Mouse (Mus musculus) liver, embryonic 11.5 days (tissue): ENCODE measurements around the gene Rhbdd2. TPM values are rescaled to one million over a fixed set of nuclear protein-coding genes. Genes with fewer than 3 reads are reported as not detected.
"Not testable (repeated sequence)": the region's sequence is repeated elsewhere in the genome, so short reads cannot be mapped to it uniquely, and the experiment has no call there.

Experiments
- ATAC-seq: fragments of 200-750 bp; cut with Nextera tagmentation; replicated peaks from 2 replicates; pipeline ENCODE4 v1.8.0; 2017; ENCODE audit warnings: moderate number of reproducible peaks, mild to moderate bottlenecking, moderate TSS enrichment, moderate library complexity; ENCODE audit not compliant: low FRiP score
- DNase-seq: peaks from one replicate; pipeline ENCODE4 v3.0.0-alpha.2; 2017; ENCODE audit warnings: low spot score
- H3K27ac ChIP-seq: fragments of 300-500 bp; sonication (generic); 2 replicates; pipeline ENCODE4 v1.5.1; 2014; ENCODE audit warnings: mild to moderate bottlenecking, low read depth, low read length, control low read depth
- H3K27me3 ChIP-seq: fragments of 300-500 bp; sonication (generic); replicated peaks from 2 replicates; pipeline ENCODE4 v1.6.1; 2014; ENCODE audit warnings: low read length, mixed read lengths; ENCODE audit not compliant: control insufficient read depth, insufficient read depth
- H3K36me3 ChIP-seq: fragments of 300-500 bp; sonication (generic); 2 replicates; pipeline ENCODE4 v1.6.1; 2014; ENCODE audit warnings: mild to moderate bottlenecking, low read length, moderate library complexity, mixed read lengths; ENCODE audit not compliant: control insufficient read depth, insufficient read depth
- H3K4me1 ChIP-seq: fragments of 300-500 bp; sonication (generic); replicated peaks from 2 replicates; pipeline ENCODE4 v1.6.1; 2014; ENCODE audit warnings: low read length, mixed read lengths; ENCODE audit not compliant: control insufficient read depth, insufficient read depth
- H3K4me2 ChIP-seq: fragments of 300-500 bp; sonication (generic); 2 replicates; pipeline ENCODE4 v1.6.1; 2014; ENCODE audit warnings: mild to moderate bottlenecking, control low read depth, moderate library complexity
- H3K4me3 ChIP-seq: fragments of 300-500 bp; sonication (generic); 2 replicates; pipeline ENCODE4 v1.5.1; 2014; ENCODE audit warnings: low read depth, low read length, control low read depth
- H3K9ac ChIP-seq: fragments of 300-500 bp; sonication (generic); 2 replicates; pipeline ENCODE4 v1.6.1; 2014; ENCODE audit warnings: low read depth, low read length, control low read depth
- H3K9me3 ChIP-seq: fragments of 300-500 bp; sonication (generic); 2 replicates; pipeline ENCODE4 v1.6.1; 2016; ENCODE audit warnings: low read length, inconsistent platforms, mixed read lengths; ENCODE audit not compliant: control insufficient read depth
- WGBS: fragments of 180-500 bp; shearing (Covaris S2); extraction: QIAGEN DNeasy Blood & Tissue Kit; methylation state at CpG from one replicate; pipeline ENCODE4 v1.1.7; 2014; 5-methylcytosine and 5-hydroxymethylcytosine counted together
- polyA plus RNA-seq: library from polyadenylated mRNA; unstranded; fragments of >200 nt; fragmentation: Nextera tagmentation; extraction: Ambion mirVana; gene quantifications from 2 replicates; pipeline ENCODE4 v1.2.1, GENCODE M21; 2014

Gene Rhbdd2
- 25.0 and 27.8 TPM in 2 replicates for polyA plus RNA-seq

DNA sequence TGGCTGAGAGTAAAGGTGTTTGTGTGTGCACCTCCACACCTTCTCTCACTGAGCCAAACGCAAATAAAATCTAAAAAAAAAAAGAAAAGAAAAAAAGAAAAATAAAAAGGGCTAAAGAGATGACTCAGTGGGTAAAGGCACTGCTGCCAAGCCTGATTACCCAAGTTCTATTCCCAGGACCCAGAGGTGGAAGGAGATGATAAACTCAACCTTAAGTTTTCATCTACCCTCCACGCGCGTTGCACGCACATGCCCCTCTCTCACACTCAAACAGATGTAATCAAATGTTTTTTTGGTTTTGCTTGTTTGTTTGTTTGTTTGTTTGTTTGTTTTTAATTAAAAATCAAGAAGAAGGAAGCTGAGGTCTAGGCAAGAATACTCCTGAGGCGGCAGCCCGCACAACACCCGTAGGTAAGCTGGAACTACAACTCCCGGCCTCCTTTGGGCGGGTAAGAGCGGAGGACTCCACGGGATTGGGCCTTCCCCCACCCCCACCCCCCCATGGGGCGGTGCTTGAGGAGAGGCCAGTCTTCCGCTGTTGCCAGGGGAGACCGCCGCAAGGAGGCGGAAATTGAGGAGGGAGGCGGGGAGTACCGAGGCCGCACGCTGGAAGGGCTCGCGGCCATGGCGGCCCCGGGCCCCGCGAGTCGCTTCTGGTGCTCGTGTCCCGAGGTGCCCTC is at the start of gene Rhbdd2:
Gene Rhbdd2, plus strand, starts transcription at position 502 of the 680 bp plus-strand sequence.
- 10% methylated on average over 30 of the region's 30 CpGs for WGBS
- Histone ChIP-seq H3K36me3 (0 out of 2 replicates have a peak, but pooled peaks cover 2% of the 10 kb centered on the region), H3K4me3 (peak within 1 kb of the TSS; percentile 78), H3K27me3 (no peaks in the 10 kb centered on the region), H3K4me2 (peak within 1 kb of the TSS; percentile 67), H3K4me1 (peaks cover 7% of the 10 kb centered on the region), H3K9ac (peak within 1 kb of the TSS; percentile 86), H3K27ac (peak within 1 kb of the TSS; percentile 70), H3K9me3 (no peaks in the 10 kb centered on the region)
- DNase-seq (peak; percentile 96), ATAC-seq (peak; percentile 99)

DNA sequence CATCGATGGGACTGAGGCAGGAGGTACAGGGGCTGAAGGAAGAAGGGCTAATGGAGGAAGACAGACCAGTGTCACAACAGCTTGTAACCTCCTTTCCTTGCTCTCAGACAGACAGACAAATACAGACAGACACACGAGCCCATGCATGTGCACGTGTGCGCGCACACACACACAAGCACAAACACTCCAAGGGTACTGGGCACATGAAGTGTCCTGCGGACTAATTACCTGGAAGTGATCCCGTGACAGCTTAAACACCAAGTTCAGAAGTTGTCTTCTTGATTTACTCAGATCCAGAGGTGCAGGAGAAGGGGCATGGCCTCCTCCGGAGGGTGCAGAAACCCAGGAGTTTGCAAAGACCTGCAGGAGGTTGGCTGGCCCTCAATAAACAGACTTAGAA is 46.7 kb upstream of the Rhbdd2 start:
- Histone ChIP-seq H3K9ac (no peak overlapping the region), H3K4me2 (no peak overlapping the region), H3K27me3 (no peaks in the 10 kb centered on the region), H3K4me1 (no peaks in the 10 kb centered on the region), H3K9me3 (no peaks in the 10 kb centered on the region), H3K36me3 (no peaks in the 10 kb centered on the region), H3K4me3 (no peak overlapping the region), H3K27ac (no peak overlapping the region)
- DNase-seq (no peak), ATAC-seq (no peak)
- WGBS: 84% methylated on average over 8 of the region's 8 CpGs

DNA sequence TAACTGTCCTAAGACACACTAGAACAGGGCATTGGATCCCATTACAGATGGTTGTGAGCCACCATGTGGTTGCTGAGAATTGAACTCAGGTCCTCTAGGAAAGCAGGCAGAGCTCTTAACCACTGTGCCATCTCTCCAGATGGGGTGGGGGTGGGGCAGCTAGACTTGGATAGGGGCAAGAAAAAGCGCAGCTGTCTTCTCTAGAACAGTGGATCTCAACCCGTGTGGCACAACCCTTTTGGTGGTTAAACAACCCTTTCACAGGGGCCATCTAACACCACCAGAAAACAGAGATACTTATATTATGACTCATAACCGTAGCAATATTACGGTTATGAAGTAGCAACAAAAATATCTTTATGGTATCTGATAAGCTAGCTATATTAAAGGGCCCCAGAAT is 44.7 kb upstream of the Rhbdd2 start:
- no peak overlapping the region for H3K4me3 ChIP-seq
- 79% methylated on average over 4 of the region's 4 CpGs for WGBS
- no peaks in the 10 kb centered on the region for H3K36me3 ChIP-seq
- H3K9ac ChIP-seq: no peak overlapping the region
- H3K9me3 ChIP-seq: no peaks in the 10 kb centered on the region
- H3K4me2 ChIP-seq: no peak overlapping the region
- no peaks in the 10 kb centered on the region for H3K27me3 ChIP-seq
- no peaks in the 10 kb centered on the region for H3K4me1 ChIP-seq
- H3K27ac ChIP-seq: no peak overlapping the region
- DNase-seq (no peak), ATAC-seq (no peak)

DNA sequence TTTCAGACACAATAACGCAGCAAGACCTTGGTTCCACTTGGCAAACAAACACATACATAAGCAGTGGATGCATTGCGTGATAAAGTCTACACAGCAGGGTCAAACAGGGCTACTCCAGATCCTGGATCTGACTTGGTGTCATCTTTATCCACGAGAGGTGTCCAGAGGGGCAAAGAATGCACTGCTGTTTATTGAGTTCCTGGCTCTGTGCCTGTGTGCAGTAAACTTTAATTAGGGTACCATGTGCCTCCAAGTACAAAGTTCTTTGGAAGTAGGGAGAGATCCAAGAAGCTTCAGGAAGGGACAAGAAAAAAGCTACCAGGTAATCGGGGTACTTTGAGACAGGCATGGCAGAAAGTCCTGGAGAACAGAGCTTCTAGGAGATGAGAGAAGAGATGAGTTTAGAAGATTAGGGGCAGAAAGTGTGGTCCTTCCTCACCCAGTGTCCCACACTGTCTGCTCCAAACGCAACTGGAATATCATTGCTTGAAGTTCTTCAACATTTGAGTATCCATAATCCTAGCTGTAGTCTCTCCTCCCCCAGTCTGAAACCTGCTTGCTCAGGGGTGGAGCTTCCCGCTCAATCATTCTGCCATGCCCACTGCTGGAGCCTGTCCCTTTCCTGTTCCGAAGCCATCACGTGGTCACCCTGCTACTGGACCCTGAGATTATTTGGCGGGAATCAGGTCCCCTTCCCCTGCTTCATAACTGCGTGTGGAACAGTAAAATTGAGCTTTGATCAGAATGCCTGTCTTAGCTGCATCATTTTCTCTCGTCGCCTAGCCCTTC is 42.2 kb upstream of the Rhbdd2 start:
- ATAC-seq (no peak), DNase-seq (no peak)
- Histone ChIP-seq H3K9me3 (no peaks in the 10 kb centered on the region), H3K27ac (no peak overlapping the region), H3K27me3 (no peaks in the 10 kb centered on the region), H3K36me3 (no peaks in the 10 kb centered on the region), H3K4me1 (no peaks in the 10 kb centered on the region), H3K4me2 (no peak overlapping the region), H3K4me3 (no peak overlapping the region), H3K9ac (no peak overlapping the region)
- WGBS: 76% methylated on average over 10 of the region's 12 CpGs

DNA sequence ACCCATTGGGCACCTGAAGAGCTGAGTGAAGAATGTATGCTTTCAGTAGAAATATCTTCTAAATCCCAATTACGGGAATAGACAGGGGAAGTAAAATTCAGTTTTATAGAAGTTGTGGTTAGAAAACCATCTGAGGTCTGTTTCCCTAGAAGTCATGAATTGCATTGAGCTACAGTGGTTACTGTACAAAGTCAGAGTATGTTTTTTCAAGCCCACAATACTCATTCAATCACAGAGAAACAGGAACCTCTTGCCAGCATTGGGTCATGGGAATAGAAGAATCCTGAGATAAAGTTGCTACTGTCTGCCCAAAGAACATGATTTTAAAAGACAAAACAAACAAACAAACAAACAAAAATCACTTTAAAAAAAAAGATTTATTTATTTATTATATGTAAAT is 27.8 kb upstream of the Rhbdd2 start:
- ATAC-seq, H3K27ac ChIP-seq, DNase-seq, H3K9ac ChIP-seq, H3K4me2 ChIP-seq, H3K9me3 ChIP-seq, H3K4me3 ChIP-seq, H3K4me1 ChIP-seq, H3K36me3 ChIP-seq, H3K27me3 ChIP-seq: not testable (repeated sequence)
- WGBS: no CpG with 5 or more reads among the region's 1 CpGs

DNA sequence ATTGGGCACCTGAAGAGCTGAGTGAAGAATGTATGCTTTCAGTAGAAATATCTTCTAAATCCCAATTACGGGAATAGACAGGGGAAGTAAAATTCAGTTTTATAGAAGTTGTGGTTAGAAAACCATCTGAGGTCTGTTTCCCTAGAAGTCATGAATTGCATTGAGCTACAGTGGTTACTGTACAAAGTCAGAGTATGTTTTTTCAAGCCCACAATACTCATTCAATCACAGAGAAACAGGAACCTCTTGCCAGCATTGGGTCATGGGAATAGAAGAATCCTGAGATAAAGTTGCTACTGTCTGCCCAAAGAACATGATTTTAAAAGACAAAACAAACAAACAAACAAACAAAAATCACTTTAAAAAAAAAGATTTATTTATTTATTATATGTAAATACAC is 25.7 kb upstream of the Rhbdd2 start:
- H3K9me3 ChIP-seq, H3K27me3 ChIP-seq, H3K4me3 ChIP-seq, H3K36me3 ChIP-seq, H3K27ac ChIP-seq, H3K9ac ChIP-seq, DNase-seq, H3K4me2 ChIP-seq, H3K4me1 ChIP-seq, ATAC-seq: not testable (repeated sequence)
- WGBS: no CpG with 5 or more reads among the region's 1 CpGs

DNA sequence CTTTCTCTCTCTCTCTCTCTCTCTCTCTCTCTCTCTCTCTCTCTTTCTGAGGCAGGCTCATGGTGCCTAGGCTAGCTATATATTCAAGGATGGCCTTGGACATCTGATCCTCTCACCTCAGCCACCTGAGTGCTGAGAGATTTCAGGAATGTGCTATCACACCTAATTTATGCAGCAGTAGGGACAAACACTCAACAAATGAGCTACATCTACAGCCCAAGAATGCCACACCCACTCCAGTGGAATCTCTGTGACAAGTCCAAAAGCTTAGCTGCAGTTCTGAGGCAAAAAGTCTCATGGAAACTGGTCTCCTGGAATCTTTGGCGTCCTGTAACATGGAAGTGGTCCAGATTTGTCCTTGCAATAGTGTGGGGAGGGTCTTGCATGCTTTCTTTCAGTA is 24.8 kb upstream of the Rhbdd2 start:
- 49% methylated on average over 1 of the region's 1 CpGs for WGBS
- peaks cover 4% of the 10 kb centered on the region; the same call in 1 of the 2 replicates for H3K9me3 ChIP-seq
- DNase-seq: no peak
- no peaks in the 10 kb centered on the region for H3K4me1 ChIP-seq
- no peak overlapping the region for H3K4me3 ChIP-seq
- no peak for ATAC-seq
- no peaks in the 10 kb centered on the region for H3K36me3 ChIP-seq
- no peak overlapping the region for H3K9ac ChIP-seq
- no peak overlapping the region for H3K4me2 ChIP-seq
- H3K27ac ChIP-seq: no peak overlapping the region
- H3K27me3 ChIP-seq: no peaks in the 10 kb centered on the region

DNA sequence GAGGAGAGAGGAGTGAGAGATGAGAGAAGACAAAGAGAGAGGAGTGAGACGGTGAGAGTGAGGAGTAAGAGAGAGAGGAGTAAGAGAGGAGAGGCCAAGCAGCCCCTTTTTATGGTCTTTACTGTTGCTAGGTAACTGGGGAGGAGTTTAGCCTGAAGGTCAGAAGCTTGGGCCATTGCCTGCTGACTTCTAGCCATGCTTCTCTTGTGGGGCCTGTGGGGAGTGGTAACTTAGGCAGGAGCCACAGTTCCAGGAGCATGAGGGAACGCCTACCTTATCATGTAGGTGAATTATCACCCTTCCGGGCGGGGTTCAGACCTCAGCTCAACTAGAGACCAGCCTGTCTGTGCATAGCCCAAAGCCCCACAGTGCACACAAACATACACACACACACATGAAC is 22.6 kb upstream of the Rhbdd2 start:
- Histone ChIP-seq H3K9me3 (no peaks in the 10 kb centered on the region), H3K4me2 (no peak overlapping the region), H3K27me3 (no peaks in the 10 kb centered on the region), H3K27ac (no peak overlapping the region), H3K9ac (no peak overlapping the region), H3K4me1 (no peaks in the 10 kb centered on the region), H3K4me3 (no peak overlapping the region), H3K36me3 (no peaks in the 10 kb centered on the region)
- ATAC-seq (no peak), DNase-seq (no peak)
- WGBS: 59% methylated on average over 4 of the region's 4 CpGs

DNA sequence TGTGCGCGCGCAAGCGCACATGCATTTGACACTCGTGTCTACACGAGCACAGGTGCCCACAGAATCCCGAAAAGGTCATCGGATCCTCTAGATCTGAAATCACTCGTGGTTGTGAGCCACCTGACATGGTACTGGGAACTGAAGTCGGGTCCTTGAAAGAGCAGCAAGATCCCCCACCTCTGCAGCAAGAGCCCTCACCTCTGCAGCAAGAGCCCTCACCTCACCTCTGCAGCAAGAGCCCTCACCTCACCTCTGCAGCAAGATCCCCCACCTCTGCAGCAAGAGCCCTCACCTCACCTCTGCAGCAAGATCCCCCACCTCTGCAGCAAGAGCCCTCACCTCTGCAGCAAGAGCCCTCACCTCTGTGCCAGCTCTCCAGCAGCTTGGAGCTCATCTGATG is 12.7 kb upstream of the Rhbdd2 start:
- H3K4me3 ChIP-seq, H3K9me3 ChIP-seq, ATAC-seq, H3K4me1 ChIP-seq, H3K9ac ChIP-seq, DNase-seq, H3K27ac ChIP-seq, H3K4me2 ChIP-seq, H3K27me3 ChIP-seq, H3K36me3 ChIP-seq: not testable (repeated sequence)
- WGBS: 84% methylated on average over 10 of the region's 10 CpGs
